Mouse (Mus musculus) 3134 (cell line): ENCODE results near the gene Zbtb11.
"Not testable (repeated sequence)": the region's sequence is repeated elsewhere in the genome, so short reads cannot be mapped to it uniquely, and the experiment has no call there.

Experiments used
- DNase-seq: peaks from one replicate; pipeline ENCODE4 v3.0.0-alpha.2; 2011; ENCODE audit warnings: low spot score; ENCODE audit not compliant: insufficient read length; ENCODE audit errors: extremely low read depth

The Zbtb11 gene

DNA sequence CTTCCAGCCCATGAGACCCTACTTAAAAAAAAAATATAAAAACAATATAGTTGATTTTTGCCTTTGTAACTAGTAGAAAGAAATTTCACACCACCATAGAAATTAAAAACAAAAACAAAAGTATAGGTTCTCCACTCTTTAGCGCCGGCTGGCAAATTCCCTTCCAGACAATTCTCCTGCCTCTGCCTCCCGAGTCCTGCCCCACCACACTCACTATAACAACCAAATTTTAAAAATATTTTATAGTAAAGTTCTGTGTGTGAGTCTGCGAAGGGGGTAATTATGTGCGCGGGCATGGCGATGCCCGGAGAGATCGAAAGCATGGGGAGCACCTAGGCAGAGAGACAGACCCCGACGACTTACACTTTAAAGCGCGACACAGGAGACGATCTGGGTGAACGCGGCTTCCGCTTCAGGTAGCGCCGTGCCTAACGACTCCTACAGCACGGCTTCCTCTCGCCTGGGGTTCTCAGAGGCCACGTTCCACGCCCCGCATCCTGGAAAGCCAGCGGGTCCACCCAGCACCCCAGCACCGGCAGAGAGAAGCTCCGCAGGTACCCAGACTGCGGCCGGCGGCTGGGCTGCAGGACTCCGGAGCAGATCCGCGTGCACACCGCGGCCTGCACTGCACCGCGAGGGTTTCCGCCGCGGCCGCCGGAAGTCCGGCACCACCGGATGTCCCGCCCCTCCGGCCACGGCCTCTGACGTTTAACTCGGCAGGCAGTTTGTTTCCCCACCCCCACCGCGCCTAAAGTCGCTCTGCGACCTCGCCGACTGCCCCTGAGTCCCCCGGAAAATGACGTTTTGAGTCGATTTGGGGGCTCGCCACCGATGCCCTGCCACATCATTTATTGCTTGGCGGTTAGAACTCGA, 63.7 kb downstream of the Zbtb11 start, which contains the start of gene Trmt10c:
Trmt10c (minus strand) TSS at position 682 of the 873 bp plus-strand sequence.
- peak; percentile 94 for DNase-seq

GRCm38 (mm10) chr16:56038090-56038489, 64.4 kb downstream of the Zbtb11 start:
- no peak for DNase-seq

DNA sequence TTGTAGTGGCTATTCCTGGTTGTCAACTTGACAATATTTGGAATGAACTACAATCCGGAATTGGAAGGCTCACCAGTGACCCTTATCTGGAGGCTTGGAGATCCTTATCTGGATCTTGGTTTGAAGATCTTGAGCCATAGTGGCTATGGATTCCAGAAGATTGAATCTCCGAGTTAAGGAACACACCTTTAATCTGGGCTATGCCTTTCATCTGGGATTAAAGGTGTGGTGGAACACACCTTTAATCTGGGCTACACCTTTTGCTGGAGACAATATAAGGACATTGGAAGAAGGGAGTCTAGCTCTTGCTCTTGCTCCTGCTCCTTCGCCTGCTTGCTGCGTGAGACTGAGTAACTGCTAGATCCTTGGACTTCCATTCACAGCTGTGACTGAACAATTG, 74.4 kb downstream of the Zbtb11 start, which contains the start of gene Senp7:
Senp7 (plus strand) TSS at position 301 of the 400 bp plus-strand sequence.
- DNase-seq, result not testable (repeated sequence)

DNA sequence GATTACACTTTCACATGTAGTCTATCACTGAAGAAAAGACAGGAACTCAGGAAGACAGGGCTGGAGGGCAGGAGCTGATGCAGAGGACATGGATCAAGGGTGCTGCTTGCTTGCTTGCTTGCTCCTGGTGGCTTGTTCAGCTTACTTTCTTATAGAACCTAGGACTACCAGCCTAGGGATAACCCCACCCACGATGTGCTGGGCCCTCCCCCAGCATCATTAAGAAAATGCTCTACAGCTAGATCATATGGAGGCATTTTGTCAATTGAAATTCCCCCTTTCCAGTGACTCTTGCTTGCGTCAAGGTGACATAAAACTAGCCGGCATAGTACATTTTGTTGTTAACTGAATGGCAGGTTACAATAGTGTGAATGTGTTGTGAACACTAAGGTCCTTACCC, 82.2 kb downstream of the Zbtb11 start:
- DNase-seq, result no peak

- no peak for DNase-seq
Observed at GRCm38 (mm10) chr16:56056944-56057590, 83.4 kb downstream of the Zbtb11 start.

GRCm38 (mm10) chr16:56058151-56058550, 84.5 kb downstream of the Zbtb11 start:
- DNase-seq, result no peak
